Mouse (Mus musculus) CD8-positive naive resting alpha-beta T cell, adult 2 months (primary cell): ENCODE data around the gene Slc9b2.

ENCODE experiments used
- DNase-seq, 2 experiments: peaks; one replicate each; pipeline ENCODE4 v3.0.0; 2022; ENCODE audit warnings: low read depth in 2 of 2, low spot score in 2 of 2

Slc9b2 gene

GRCm38 (mm10) chr3:135312916-135313491 is 5.5 kb downstream of the Slc9b2 start:
- no peak for DNase-seq

DNA sequence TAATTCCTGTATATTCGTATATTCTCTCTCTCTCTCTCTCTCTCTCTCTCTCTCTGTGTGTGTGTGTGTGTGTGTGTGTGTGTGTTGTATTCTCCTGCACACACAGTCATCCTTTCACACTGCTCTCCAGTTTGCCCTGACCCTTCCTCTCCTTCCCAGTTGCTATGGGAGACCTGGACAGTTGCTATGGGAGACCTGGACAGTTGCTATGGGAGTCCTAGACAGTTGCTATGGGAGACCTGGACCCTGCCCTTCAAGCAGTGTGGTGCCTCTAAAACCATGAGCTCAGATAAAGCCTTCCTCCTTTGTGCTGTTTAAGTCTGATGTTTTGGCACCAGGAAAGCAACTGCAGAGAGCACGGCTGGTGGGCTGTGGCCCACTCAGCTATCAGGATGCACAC is 6.2 kb downstream of the Slc9b2 start:
- DNase-seq: no peak

DNA sequence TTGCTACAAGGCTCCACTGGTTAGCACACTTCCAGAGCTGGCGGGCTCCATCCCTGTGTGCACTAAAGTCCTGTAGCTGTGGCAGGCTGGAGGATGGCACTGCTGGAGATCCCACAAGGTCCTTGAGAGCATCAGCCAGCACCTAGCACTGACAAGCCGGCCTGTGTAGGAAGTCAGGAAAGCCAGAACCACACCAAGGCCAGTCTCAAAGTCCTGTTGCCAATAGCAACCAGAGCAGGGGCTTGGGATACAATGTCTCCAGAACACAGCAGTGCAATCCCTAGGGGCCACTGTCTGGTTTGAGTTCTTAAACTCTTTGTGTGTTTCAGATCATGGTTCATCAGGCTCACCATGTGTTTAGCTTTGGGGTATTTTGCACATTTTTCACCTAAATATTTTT is 7.3 kb downstream of the Slc9b2 start:
- DNase-seq: no peak

DNA sequence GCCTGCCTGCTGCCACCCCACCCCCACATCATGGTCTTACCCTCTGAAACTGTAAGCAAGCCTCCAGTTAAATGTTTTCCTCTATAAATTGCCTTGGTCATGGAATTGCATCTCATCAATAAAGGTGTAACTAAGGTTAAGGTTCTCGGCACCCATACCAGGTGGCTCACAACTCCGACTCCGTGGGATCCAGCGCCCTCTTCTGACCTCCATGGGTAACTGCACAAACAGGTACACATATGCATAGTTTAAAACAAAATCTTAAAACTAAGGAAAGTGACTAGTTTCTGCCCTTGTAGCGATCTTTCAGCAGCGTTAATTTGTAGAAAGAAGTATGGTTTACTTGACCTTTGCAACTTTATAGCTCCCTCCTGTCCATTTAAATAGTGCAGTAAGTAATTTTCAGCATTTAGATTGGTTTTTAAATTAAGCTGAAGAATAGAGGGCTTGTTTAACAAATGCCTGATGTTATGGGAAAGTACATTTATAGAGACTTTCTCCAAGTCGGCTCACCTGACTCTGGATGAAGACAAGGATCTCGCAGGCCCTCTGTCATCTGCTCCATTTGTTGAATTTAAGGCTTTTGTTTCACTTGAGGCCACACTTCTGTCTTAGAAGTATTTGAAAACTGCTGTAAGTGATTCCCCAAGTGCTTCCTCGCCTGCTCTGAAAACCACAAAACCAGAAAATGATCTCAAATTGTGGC is 8.4 kb downstream of the Slc9b2 start:
- no peak for DNase-seq

- no peak for DNase-seq
Measured at GRCm38 (mm10) chr3:135318331-135318730, 10.8 kb downstream of the Slc9b2 start.

GRCm38 (mm10) chr3:135324354-135324753 is 16.9 kb downstream of the Slc9b2 start:
- no peak for DNase-seq

- no peak for DNase-seq
Measured at GRCm38 (mm10) chr3:135327176-135327575, 19.7 kb downstream of the Slc9b2 start.

- DNase-seq: no peak
Measured at GRCm38 (mm10) chr3:135327601-135328000, 20.1 kb downstream of the Slc9b2 start.

- peak; percentile 40 to 64 for DNase-seq
Measured at GRCm38 (mm10) chr3:135328560-135328959, 21.1 kb downstream of the Slc9b2 start.

GRCm38 (mm10) chr3:135332691-135333090 is 25.2 kb downstream of the Slc9b2 start:
- DNase-seq: no peak

- no peak for DNase-seq
Measured at GRCm38 (mm10) chr3:135333763-135334162, 26.3 kb downstream of the Slc9b2 start.

GRCm38 (mm10) chr3:135347739-135348264 is 40.3 kb downstream of the Slc9b2 start, which contains the start of gene Slc9b1:
Slc9b1 (plus strand) TSS chr3:135348029.
- DNase-seq: no peak

- DNase-seq: no peak
Measured at GRCm38 (mm10) chr3:135349022-135349421, 41.5 kb downstream of the Slc9b2 start.

DNA sequence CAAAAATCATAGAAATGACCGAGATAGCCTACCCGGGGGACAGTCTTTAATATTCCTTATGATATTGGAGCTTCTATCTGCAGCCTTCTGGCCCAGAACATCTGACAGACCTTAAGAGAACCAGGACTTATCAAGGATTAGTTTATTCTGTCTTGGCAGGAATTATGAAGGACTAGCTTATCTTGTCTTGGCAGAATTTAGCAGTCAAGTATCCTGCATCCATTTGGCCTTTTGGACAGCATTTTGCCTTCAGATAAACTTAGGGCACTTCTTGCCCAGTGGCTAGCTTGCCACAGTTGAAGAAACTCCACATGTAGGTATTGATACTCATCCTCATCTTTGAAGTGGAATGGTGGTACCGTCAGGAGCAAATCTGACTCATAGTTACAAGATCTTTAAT is 44.4 kb downstream of the Slc9b2 start:
- no peak for DNase-seq

DNA sequence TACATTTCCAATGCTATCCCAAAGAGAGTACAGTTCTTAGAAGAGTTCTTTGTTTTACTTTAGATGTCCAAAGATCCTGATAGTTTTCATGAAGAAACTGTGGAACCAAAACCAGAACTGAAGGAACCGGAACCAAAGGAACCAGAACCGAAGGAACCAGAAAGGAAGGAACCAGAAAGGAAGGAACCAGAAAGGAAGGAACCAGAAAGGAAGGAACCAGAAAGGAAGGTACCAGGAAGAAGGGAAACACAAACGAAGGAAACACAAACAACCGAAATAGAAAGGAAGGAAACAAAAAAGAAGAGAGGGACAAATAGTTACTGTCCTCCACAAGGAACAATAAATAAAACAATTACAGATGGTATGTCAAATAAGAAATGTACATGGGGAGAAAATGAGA is 49.9 kb downstream of the Slc9b2 start:
- DNase-seq: no peak

DNA sequence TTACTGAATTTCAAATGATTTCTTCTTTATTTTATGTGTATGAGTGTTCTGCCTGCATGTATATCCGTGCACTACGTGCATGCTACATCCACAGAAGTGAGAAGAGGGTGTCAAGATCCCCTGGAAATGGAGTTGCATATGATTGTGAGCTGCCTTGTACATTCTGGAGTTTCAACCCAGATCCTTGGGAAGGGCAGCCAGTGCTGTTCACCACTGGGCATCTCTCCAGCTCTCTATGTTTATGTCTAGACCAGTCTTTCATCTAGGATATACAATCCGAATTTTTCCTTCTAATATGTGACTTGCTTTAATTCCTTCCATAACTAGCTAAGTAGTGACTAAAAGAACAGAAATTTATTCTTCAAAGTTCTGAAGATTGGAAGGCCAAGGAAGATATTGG is 68.3 kb downstream of the Slc9b2 start:
- no peak for DNase-seq

- DNase-seq: no peak
Measured at GRCm38 (mm10) chr3:135377445-135377844, 69.9 kb downstream of the Slc9b2 start.

GRCm38 (mm10) chr3:135379868-135380267 is 72.4 kb downstream of the Slc9b2 start:
- no peak for DNase-seq

DNA sequence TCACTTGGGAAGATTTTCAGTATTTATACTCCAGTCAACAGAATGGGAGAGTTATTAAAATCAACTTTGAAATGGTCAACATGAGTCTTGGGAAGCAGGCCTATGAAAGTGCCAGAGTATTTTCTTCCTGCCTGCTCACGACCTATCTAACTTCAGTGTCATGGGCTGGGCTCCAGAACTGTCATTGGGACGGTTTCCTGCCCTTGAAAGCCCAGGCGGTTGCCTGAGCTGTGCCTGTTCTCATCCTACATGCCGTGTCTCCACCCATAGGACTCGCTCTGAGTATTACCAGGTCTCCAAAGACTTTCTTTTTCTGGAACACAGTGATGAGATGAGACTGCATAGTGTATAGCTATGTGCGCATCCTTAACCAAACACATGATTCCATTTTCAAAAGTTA is 85.7 kb downstream of the Slc9b2 start:
- no peak for DNase-seq
